Mouse (Mus musculus) limb, embryonic 12.5 days (tissue): ENCODE results near the gene Hdac10. TPM values are rescaled to one million over a fixed set of nuclear protein-coding genes. Genes with fewer than 3 reads are reported as not detected.
A peak's percentile ranks its signal among the peaks of the same experiment; 100 is the strongest.

Experiments
- ATAC-seq: fragments of 200-750 bp; cut with Nextera tagmentation; 2 replicates; pipeline ENCODE4 v1.8.0; 2017; ENCODE audit warnings: low read depth, moderate TSS enrichment; ENCODE audit not compliant: insufficient number of reproducible peaks, insufficient read depth, low FRiP score, low TSS enrichment
- H3K27ac ChIP-seq: fragments of 300-500 bp; sonication (generic); 2 replicates; pipeline ENCODE4 v1.5.1; 2016; ENCODE audit warnings: mild to moderate bottlenecking, moderate library complexity
- H3K27me3 ChIP-seq: fragments of 300-500 bp; sonication (generic); 2 replicates; pipeline ENCODE4 v1.6.1; 2016; ENCODE audit warnings: mild to moderate bottlenecking, moderate library complexity
- H3K36me3 ChIP-seq: fragments of 300-500 bp; sonication (generic); 2 replicates; pipeline ENCODE4 v1.6.1; 2016; ENCODE audit warnings: mild to moderate bottlenecking, moderate library complexity
- H3K4me1 ChIP-seq: fragments of 300-500 bp; sonication (generic); replicated peaks from 2 replicates; pipeline ENCODE4 v1.6.1; 2016
- H3K4me2 ChIP-seq: fragments of 300-500 bp; sonication (generic); 2 replicates; pipeline ENCODE4 v1.6.1; 2016; ENCODE audit warnings: mild to moderate bottlenecking, moderate library complexity
- H3K4me3 ChIP-seq: fragments of 300-500 bp; sonication (generic); replicated peaks from 2 replicates; pipeline ENCODE4 v1.5.1; 2016; ENCODE audit warnings: mild to moderate bottlenecking
- H3K9ac ChIP-seq: fragments of 300-500 bp; sonication (generic); replicated peaks from 2 replicates; pipeline ENCODE4 v1.6.1; 2016; ENCODE audit warnings: mild to moderate bottlenecking, moderate library complexity
- H3K9me3 ChIP-seq: fragments of 300-500 bp; sonication (generic); 2 replicates; pipeline ENCODE4 v1.6.1; 2016; ENCODE audit warnings: mild to moderate bottlenecking, moderate library complexity
- WGBS: fragments of 180-500 bp; shearing (Covaris S2); methylation state at CpG from one replicate; pipeline ENCODE4 v1.1.7; 2016; 5-methylcytosine and 5-hydroxymethylcytosine counted together
- polyA plus RNA-seq: library from polyadenylated mRNA; unstranded; fragments of >200 nt; fragmentation: Nextera tagmentation; extraction: Ambion mirVana; gene quantifications from 2 replicates; pipeline ENCODE4 v1.2.1, GENCODE M21; 2016

The Hdac10 gene
- polyA plus RNA-seq, 1 experiment from 2014 or later: 15.2 TPM

DNA sequence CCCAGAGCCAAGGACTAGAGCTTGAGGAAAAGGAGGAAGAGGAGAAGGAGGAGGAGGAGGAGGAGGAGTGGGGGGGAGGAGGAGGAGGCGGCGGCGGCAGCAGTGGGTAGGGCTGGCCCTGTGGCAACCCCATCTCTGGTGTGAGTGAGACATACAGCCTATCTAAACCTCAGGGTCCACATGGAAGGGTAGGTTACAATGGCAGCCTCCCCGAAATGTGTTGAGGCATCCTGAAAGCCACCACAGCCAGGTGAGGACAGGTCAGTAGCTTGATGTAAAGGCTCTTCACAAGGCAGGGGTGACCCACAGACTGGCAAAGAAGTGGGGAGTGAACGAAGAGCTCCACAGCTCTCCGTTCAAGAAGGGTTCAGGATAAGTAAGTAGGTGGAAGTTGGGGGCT is 10.0 kb upstream of the Hdac10 start:
- 92% methylated on average over 6 of the region's 6 CpGs for WGBS
- no peak overlapping the region for H3K27ac ChIP-seq
- no peaks in the 10 kb centered on the region for H3K9me3 ChIP-seq
- peaks cover 24% of the 10 kb centered on the region for H3K4me1 ChIP-seq
- no peak overlapping the region for H3K4me2 ChIP-seq
- H3K4me3 ChIP-seq: no peak overlapping the region
- no peaks in the 10 kb centered on the region for H3K36me3 ChIP-seq
- no peak overlapping the region for H3K9ac ChIP-seq
- H3K27me3 ChIP-seq: peaks cover 39% of the 10 kb centered on the region
- no peak for ATAC-seq

GRCm38 (mm10) chr15:89138046-89138405 is 9.5 kb upstream of the Hdac10 start:
- H3K27me3 ChIP-seq: peaks cover 39% of the 10 kb centered on the region
- H3K27ac ChIP-seq: no peak overlapping the region
- H3K4me1 ChIP-seq: peaks cover 24% of the 10 kb centered on the region
- no peaks in the 10 kb centered on the region for H3K9me3 ChIP-seq
- 88% methylated on average over 7 of the region's 7 CpGs for WGBS
- no peak overlapping the region for H3K4me3 ChIP-seq
- no peak overlapping the region for H3K9ac ChIP-seq
- H3K36me3 ChIP-seq: no peaks in the 10 kb centered on the region
- no peak overlapping the region for H3K4me2 ChIP-seq
- no peak for ATAC-seq

- no peaks in the 10 kb centered on the region for H3K9me3 ChIP-seq
- H3K27ac ChIP-seq: no peak overlapping the region
- no peak overlapping the region for H3K9ac ChIP-seq
- H3K27me3 ChIP-seq: peaks cover 39% of the 10 kb centered on the region
- H3K36me3 ChIP-seq: no peaks in the 10 kb centered on the region
- no peak overlapping the region for H3K4me2 ChIP-seq
- H3K4me3 ChIP-seq: no peak overlapping the region
- 77% methylated on average over 11 of the region's 11 CpGs for WGBS
- no peak for ATAC-seq
- peaks cover 24% of the 10 kb centered on the region for H3K4me1 ChIP-seq
These were observed 9.0 kb upstream of the Hdac10 start for GRCm38 (mm10) chr15:89137378-89138045.

DNA sequence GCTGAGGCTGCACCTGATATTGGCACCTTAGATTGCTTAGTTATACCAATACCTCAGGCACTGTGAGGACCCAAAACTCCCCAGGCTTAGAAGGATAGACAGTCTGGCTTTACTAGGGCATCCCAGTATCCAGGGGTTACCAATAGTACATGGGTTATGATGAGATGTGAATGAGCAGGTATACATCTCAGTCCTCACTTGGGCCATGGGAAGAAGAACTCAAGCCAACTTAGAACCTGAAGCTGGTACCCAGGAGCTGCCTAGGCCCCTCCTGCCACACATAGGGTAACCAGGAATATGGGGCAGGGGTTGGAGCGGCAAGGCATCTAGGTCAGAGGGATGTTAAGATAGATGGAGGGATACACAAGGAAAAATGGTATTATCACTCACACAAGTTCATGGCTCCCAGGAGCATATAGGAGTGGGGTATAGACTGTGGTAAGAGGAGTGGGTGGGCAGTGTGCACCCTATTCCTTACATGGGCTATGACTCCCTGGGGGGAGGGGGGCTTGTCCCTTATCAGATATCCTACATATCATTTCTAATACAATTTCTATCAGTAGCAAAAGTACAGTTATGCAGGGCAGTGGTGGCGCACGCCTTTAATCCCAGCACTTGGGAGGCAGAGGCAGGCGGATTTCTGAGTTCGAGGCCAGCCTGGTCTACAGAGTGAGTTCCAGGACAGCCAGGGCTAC is 8.1 kb upstream of the Hdac10 start:
- Histone ChIP-seq H3K36me3 (no peaks in the 10 kb centered on the region), H3K4me1 (peaks cover 22% of the 10 kb centered on the region), H3K4me3 (no peak overlapping the region), H3K4me2 (no peak overlapping the region), H3K27ac (no peak overlapping the region), H3K9me3 (no peaks in the 10 kb centered on the region), H3K27me3 (peaks cover 37% of the 10 kb centered on the region), H3K9ac (no peak overlapping the region)
- no peak for ATAC-seq
- WGBS: 97% methylated on average over 5 of the region's 5 CpGs

GRCm38 (mm10) chr15:89131316-89131715 is 2.8 kb upstream of the Hdac10 start:
- 86% methylated on average over 3 of the region's 3 CpGs for WGBS
- Histone ChIP-seq H3K27me3 (no peaks in the 10 kb centered on the region), H3K27ac (no peak overlapping the region)

GRCm38 (mm10) chr15:89130245-89130644 is 1.7 kb upstream of the Hdac10 start:
- Histone ChIP-seq H3K4me3 (no peak overlapping the region), H3K27ac (no peak overlapping the region), H3K36me3 (0 out of 2 replicates have a peak, but pooled peaks cover 2% of the 10 kb centered on the region), H3K4me1 (peaks cover 13% of the 10 kb centered on the region), H3K4me2 (no peak overlapping the region), H3K9ac (no peak overlapping the region), H3K9me3 (no peaks in the 10 kb centered on the region), H3K27me3 (no peaks in the 10 kb centered on the region)
- no peak for ATAC-seq

More at GRCm38 (mm10) chr15:89131316-89131715, 2.8 kb upstream of the Hdac10 start:
- Histone ChIP-seq H3K4me1 (peaks cover 13% of the 10 kb centered on the region), H3K36me3 (0 out of 2 replicates have a peak, but pooled peaks cover 2% of the 10 kb centered on the region), H3K9me3 (no peaks in the 10 kb centered on the region), H3K4me3 (no peak overlapping the region), H3K4me2 (no peak overlapping the region), H3K9ac (no peak overlapping the region)
- no peak for ATAC-seq

DNA sequence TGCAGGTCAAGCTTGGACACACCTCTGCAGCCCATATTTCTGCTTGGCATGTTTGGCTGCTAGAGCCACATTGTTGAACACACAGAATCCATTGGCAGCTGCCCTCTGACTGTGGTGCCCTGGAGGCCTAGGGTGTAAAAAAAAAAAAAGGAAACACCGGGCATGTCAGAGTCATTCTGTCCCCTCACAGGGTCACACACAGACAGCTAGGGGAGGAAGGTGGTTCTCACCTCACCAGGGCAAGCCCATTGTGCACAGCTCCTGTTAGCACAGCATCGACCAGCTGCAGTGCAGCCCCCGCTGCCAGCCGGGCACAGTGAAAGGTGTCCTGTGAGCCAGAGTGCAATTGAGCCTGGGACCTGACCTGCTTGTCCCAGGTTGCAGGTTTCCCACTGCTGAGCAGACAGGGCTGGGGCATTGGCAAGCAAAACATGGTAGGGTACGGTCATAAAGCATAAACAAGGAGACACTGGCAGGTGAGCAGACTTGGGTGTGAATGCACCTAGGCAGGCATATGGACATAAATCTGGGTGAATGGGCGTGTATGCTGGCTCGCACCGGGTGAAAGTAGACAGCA is 1.0 kb downstream of the Hdac10 start:
- WGBS: 86% methylated on average over 8 of the region's 8 CpGs
- Histone ChIP-seq H3K4me3 (peak overlapping the region; percentile 58; the same call in 1 of the 2 replicates), H3K27me3 (no peaks in the 10 kb centered on the region), H3K9me3 (no peaks in the 10 kb centered on the region), H3K4me2 (peak overlapping the region; percentile 76), H3K4me1 (peaks cover 23% of the 10 kb centered on the region), H3K36me3 (0 out of 2 replicates have a peak, but pooled peaks cover 2% of the 10 kb centered on the region), H3K9ac (peak overlapping the region; percentile 66), H3K27ac (no peak overlapping the region)
- no peak for ATAC-seq

DNA sequence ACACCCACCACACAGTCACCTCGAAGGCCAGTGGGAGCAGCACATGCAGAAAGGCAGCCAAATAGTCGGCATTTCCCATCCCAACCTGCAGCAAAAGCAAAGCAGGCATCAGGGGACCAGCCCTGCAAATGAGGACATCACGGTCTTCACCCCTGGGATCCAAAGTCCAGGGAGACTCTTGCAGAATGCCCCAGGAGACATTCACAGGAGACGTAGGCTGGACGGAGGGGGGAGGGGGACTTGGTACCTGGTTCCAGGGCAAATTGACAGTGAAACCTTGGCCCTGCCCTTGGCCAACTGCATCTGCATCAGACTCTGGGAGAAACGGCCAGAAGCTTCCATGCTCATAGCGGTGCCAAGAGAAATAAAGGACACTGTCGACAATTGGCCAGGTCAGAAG is 1.9 kb downstream of the Hdac10 start:
- H3K27me3 ChIP-seq: no peaks in the 10 kb centered on the region
- H3K27ac ChIP-seq: no peak overlapping the region
- no peak overlapping the region for H3K4me3 ChIP-seq
- H3K9me3 ChIP-seq: no peaks in the 10 kb centered on the region
- H3K4me2 ChIP-seq: no peak overlapping the region
- H3K9ac ChIP-seq: no peak overlapping the region
- 0 out of 2 replicates have a peak, but pooled peaks cover 2% of the 10 kb centered on the region for H3K36me3 ChIP-seq
- peaks cover 31% of the 10 kb centered on the region for H3K4me1 ChIP-seq
- WGBS: 87% methylated on average over 8 of the region's 8 CpGs
- ATAC-seq: no peak

- Histone ChIP-seq H3K4me3 (no peak overlapping the region), H3K9me3 (no peaks in the 10 kb centered on the region), H3K4me2 (no peak overlapping the region), H3K27me3 (no peaks in the 10 kb centered on the region), H3K9ac (no peak overlapping the region), H3K36me3 (peaks cover 5% of the 10 kb centered on the region), H3K4me1 (peaks cover 44% of the 10 kb centered on the region), H3K27ac (no peak overlapping the region)
- WGBS: 90% methylated on average over 9 of the region's 9 CpGs
- no peak for ATAC-seq
These were observed 3.1 kb downstream of the Hdac10 start for GRCm38 (mm10) chr15:89125351-89125750.

DNA sequence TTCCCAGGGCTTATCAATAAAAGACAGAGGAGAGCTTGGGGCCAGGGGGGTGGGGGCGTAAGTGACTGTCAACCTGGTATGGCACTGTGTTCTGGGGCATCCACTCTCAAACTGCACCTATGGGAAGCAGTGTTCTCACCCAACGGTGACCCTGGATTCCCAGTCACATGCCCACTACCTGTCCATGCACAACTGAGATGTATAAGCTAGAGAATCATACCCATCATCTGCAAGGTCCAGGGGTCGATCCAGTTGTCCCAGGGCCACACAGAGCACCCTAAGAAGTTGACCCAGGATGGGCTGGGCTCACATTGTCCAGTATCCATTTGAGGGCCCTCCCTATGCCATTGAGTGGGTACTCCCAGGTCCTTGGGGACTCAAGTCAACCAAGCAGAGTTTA is 4.2 kb downstream of the Hdac10 start:
- H3K9ac ChIP-seq: no peak overlapping the region
- no peak overlapping the region for H3K4me2 ChIP-seq
- H3K27me3 ChIP-seq: no peaks in the 10 kb centered on the region
- H3K4me1 ChIP-seq: peaks cover 48% of the 10 kb centered on the region
- no peak overlapping the region for H3K27ac ChIP-seq
- 89% methylated on average over 3 of the region's 3 CpGs for WGBS
- no peaks in the 10 kb centered on the region for H3K9me3 ChIP-seq
- H3K36me3 ChIP-seq: peaks cover 15% of the 10 kb centered on the region
- no peak for ATAC-seq
- H3K4me3 ChIP-seq: no peak overlapping the region

GRCm38 (mm10) chr15:89123595-89123994 is 4.9 kb downstream of the Hdac10 start:
- peak overlapping the region; percentile 79 for H3K4me3 ChIP-seq
- no peaks in the 10 kb centered on the region for H3K27me3 ChIP-seq
- H3K27ac ChIP-seq: peak overlapping the region; percentile 81
- peak overlapping the region; percentile 96 for H3K4me2 ChIP-seq
- WGBS: 30% methylated on average over 11 of the region's 11 CpGs
- H3K9ac ChIP-seq: peak overlapping the region; percentile 72
- ATAC-seq: no peak
- peaks cover 20% of the 10 kb centered on the region for H3K36me3 ChIP-seq
- H3K4me1 ChIP-seq: peaks cover 44% of the 10 kb centered on the region
- no peaks in the 10 kb centered on the region for H3K9me3 ChIP-seq
